Mouse (Mus musculus): ENCODE data around the gene Atp6v1g2. TPM values are rescaled to one million over a fixed set of nuclear protein-coding genes. Genes with fewer than 3 reads are reported as not detected.

The Atp6v1g2 gene
- polyA plus RNA-seq, 1 experiment from 2014 or later: 10.0 TPM

- Histone ChIP-seq H3K9ac (0 out of 2 replicates have a peak within 1 kb of the TSS, but pooled peaks have one; percentile 3), H3K27ac (ENCODE audit: poor library complexity, severe bottlenecking) (no peak within 1 kb of the TSS), H3K4me3 (peak within 1 kb of the TSS; percentile 48; the same call in 1 of the 2 replicates), H3K4me2 (peak within 1 kb of the TSS; percentile 84), H3K27me3 (replicated peaks) (peaks cover 44% of the 10 kb centered on the region), H3K36me3 (no peaks in the 10 kb centered on the region), H3K4me1 (replicated peaks) (peaks cover 20% of the 10 kb centered on the region), H3K9me3 (replicated peaks) (no peaks in the 10 kb centered on the region)
- WGBS: 52% methylated on average over 28 of the region's 28 CpGs
- peak; percentile 27; the same call in 1 of the 2 replicates for ATAC-seq (ENCODE audit: insufficient number of reproducible peaks, low FRiP score)
These were observed 39.3 kb upstream of the Atp6v1g2 start, which contains the start of gene Ltb for GRCm38 (mm10) chr17:35193881-35194843. TSS of gene Ltb (plus strand) at chr17:35194439.

- peaks cover 19% of the 10 kb centered on the region for H3K4me1 ChIP-seq (replicated peaks)
- H3K36me3 ChIP-seq: no peaks in the 10 kb centered on the region
- no peaks in the 10 kb centered on the region for H3K9me3 ChIP-seq (replicated peaks)
- WGBS: 29% methylated on average over 19 of the region's 19 CpGs
- 0 out of 2 replicates have a peak, but pooled peaks have one; percentile 23 for ATAC-seq (ENCODE audit: insufficient number of reproducible peaks, low FRiP score)
- peaks cover 51% of the 10 kb centered on the region for H3K27me3 ChIP-seq (replicated peaks)
- peak overlapping the region; percentile 48 for H3K4me3 ChIP-seq
- H3K4me2 ChIP-seq: peak overlapping the region; percentile 84
- H3K9ac ChIP-seq: peak overlapping the region; percentile 50
- H3K27ac ChIP-seq (ENCODE audit: poor library complexity, severe bottlenecking): no peak overlapping the region
These were observed 38.4 kb upstream of the Atp6v1g2 start for GRCm38 (mm10) chr17:35194844-35195630.

- H3K9me3 ChIP-seq (replicated peaks): no peaks in the 10 kb centered on the region
- H3K36me3 ChIP-seq: no peaks in the 10 kb centered on the region
- H3K4me3 ChIP-seq: peak overlapping the region; percentile 48
- H3K27ac ChIP-seq (ENCODE audit: poor library complexity, severe bottlenecking): no peak overlapping the region
- peak overlapping the region; percentile 50 for H3K9ac ChIP-seq
- peaks cover 19% of the 10 kb centered on the region for H3K4me1 ChIP-seq (replicated peaks)
- 1% methylated on average over 66 of the region's 66 CpGs for WGBS
- peak; percentile 86 for ATAC-seq (ENCODE audit: insufficient number of reproducible peaks, low FRiP score)
- peaks cover 59% of the 10 kb centered on the region for H3K27me3 ChIP-seq (replicated peaks)
- peak overlapping the region; percentile 84 for H3K4me2 ChIP-seq
These were observed 37.7 kb upstream of the Atp6v1g2 start for GRCm38 (mm10) chr17:35195631-35196320.

- H3K4me3 ChIP-seq: peak overlapping the region; percentile 48
- H3K4me1 ChIP-seq (replicated peaks): peaks cover 19% of the 10 kb centered on the region
- no peaks in the 10 kb centered on the region for H3K36me3 ChIP-seq
- no peak overlapping the region for H3K27ac ChIP-seq (ENCODE audit: poor library complexity, severe bottlenecking)
- H3K9me3 ChIP-seq (replicated peaks): no peaks in the 10 kb centered on the region
- peak overlapping the region; percentile 84 for H3K4me2 ChIP-seq
- no peak for ATAC-seq (ENCODE audit: insufficient number of reproducible peaks, low FRiP score)
- H3K9ac ChIP-seq: peak overlapping the region; percentile 50; the same call in 1 of the 2 replicates
- peaks cover 64% of the 10 kb centered on the region for H3K27me3 ChIP-seq (replicated peaks)
- WGBS: 31% methylated on average over 9 of the region's 9 CpGs
These were observed 37.2 kb upstream of the Atp6v1g2 start for GRCm38 (mm10) chr17:35196321-35196641.

GRCm38 (mm10) chr17:35197126-35197525 lies 36.3 kb upstream of the Atp6v1g2 start:
- no peak for ATAC-seq (ENCODE audit: insufficient number of reproducible peaks, low FRiP score)
- Histone ChIP-seq H3K4me3 (no peak overlapping the region), H3K36me3 (no peaks in the 10 kb centered on the region), H3K9ac (no peak overlapping the region), H3K4me2 (no peak overlapping the region), H3K4me1 (replicated peaks) (peaks cover 19% of the 10 kb centered on the region), H3K9me3 (replicated peaks) (no peaks in the 10 kb centered on the region), H3K27ac (ENCODE audit: poor library complexity, severe bottlenecking) (no peak overlapping the region), H3K27me3 (replicated peaks) (peaks cover 72% of the 10 kb centered on the region)
- 45% methylated on average over 5 of the region's 6 CpGs for WGBS

GRCm38 (mm10) chr17:35198029-35198428 lies 35.4 kb upstream of the Atp6v1g2 start:
- Histone ChIP-seq H3K27me3 (replicated peaks) (peaks cover 81% of the 10 kb centered on the region), H3K4me1 (replicated peaks) (peaks cover 19% of the 10 kb centered on the region), H3K9me3 (replicated peaks) (no peaks in the 10 kb centered on the region), H3K4me2 (no peak overlapping the region), H3K4me3 (no peak overlapping the region), H3K9ac (no peak overlapping the region), H3K36me3 (no peaks in the 10 kb centered on the region), H3K27ac (ENCODE audit: poor library complexity, severe bottlenecking) (no peak overlapping the region)
- 55% methylated on average over 7 of the region's 7 CpGs for WGBS
- no peak for ATAC-seq (ENCODE audit: insufficient number of reproducible peaks, low FRiP score)

- H3K4me2 ChIP-seq: no peak overlapping the region
- WGBS: 30% methylated on average over 8 of the region's 8 CpGs
- H3K4me1 ChIP-seq (replicated peaks): peaks cover 19% of the 10 kb centered on the region
- no peaks in the 10 kb centered on the region for H3K9me3 ChIP-seq (replicated peaks)
- H3K27ac ChIP-seq (ENCODE audit: poor library complexity, severe bottlenecking): no peak overlapping the region
- no peak for ATAC-seq (ENCODE audit: insufficient number of reproducible peaks, low FRiP score)
- H3K27me3 ChIP-seq (replicated peaks): peaks cover 82% of the 10 kb centered on the region
- no peak overlapping the region for H3K4me3 ChIP-seq
- no peaks in the 10 kb centered on the region for H3K36me3 ChIP-seq
- no peak overlapping the region for H3K9ac ChIP-seq
These were observed 34.5 kb upstream of the Atp6v1g2 start for GRCm38 (mm10) chr17:35198946-35199345.

GRCm38 (mm10) chr17:35200398-35200797 lies 33.1 kb upstream of the Atp6v1g2 start:
- H3K4me2 ChIP-seq: no peak overlapping the region
- H3K36me3 ChIP-seq: no peaks in the 10 kb centered on the region
- no peak overlapping the region for H3K9ac ChIP-seq
- H3K4me1 ChIP-seq (replicated peaks): peaks cover 16% of the 10 kb centered on the region
- peaks cover 81% of the 10 kb centered on the region for H3K27me3 ChIP-seq (replicated peaks)
- ATAC-seq (ENCODE audit: insufficient number of reproducible peaks, low FRiP score): no peak
- H3K4me3 ChIP-seq: no peak overlapping the region
- no peaks in the 10 kb centered on the region for H3K9me3 ChIP-seq (replicated peaks)
- H3K27ac ChIP-seq (ENCODE audit: poor library complexity, severe bottlenecking): no peak overlapping the region
- 68% methylated on average over 11 of the region's 11 CpGs for WGBS

- no peak for ATAC-seq (ENCODE audit: insufficient number of reproducible peaks, low FRiP score)
- Histone ChIP-seq H3K4me1 (replicated peaks) (peaks cover 8% of the 10 kb centered on the region; the same call in 1 of the 2 replicates), H3K9ac (no peak overlapping the region), H3K27ac (ENCODE audit: poor library complexity, severe bottlenecking) (no peak overlapping the region), H3K9me3 (replicated peaks) (no peaks in the 10 kb centered on the region), H3K36me3 (no peaks in the 10 kb centered on the region), H3K4me2 (no peak overlapping the region), H3K27me3 (replicated peaks) (peaks cover 76% of the 10 kb centered on the region), H3K4me3 (no peak overlapping the region)
- 52% methylated on average over 11 of the region's 11 CpGs for WGBS
These were observed 32.3 kb upstream of the Atp6v1g2 start for GRCm38 (mm10) chr17:35201128-35201527.

- 0 out of 2 replicates have a peak, but pooled peaks cover 6% of the 10 kb centered on the region for H3K4me1 ChIP-seq (replicated peaks)
- no peak within 1 kb of the TSS for H3K27ac ChIP-seq (ENCODE audit: poor library complexity, severe bottlenecking)
- no peaks in the 10 kb centered on the region for H3K9me3 ChIP-seq (replicated peaks)
- no peak within 1 kb of the TSS for H3K4me2 ChIP-seq
- H3K27me3 ChIP-seq (replicated peaks): peaks cover 70% of the 10 kb centered on the region
- no peak for ATAC-seq (ENCODE audit: insufficient number of reproducible peaks, low FRiP score)
- WGBS: 27% methylated on average over 13 of the region's 13 CpGs
- H3K9ac ChIP-seq: no peak within 1 kb of the TSS
- H3K36me3 ChIP-seq: no peaks in the 10 kb centered on the region
- H3K4me3 ChIP-seq: no peak within 1 kb of the TSS
These were observed 31.7 kb upstream of the Atp6v1g2 start, which contains the start of gene Tnf for GRCm38 (mm10) chr17:35201787-35202186. TSS of gene Tnf (minus strand) at chr17:35202007.

All from heart, embryonic 12.5 days (tissue).